Mouse (Mus musculus) heart, adult 2 months (tissue): Measurements from ENCODE around the gene Gps2.
"Not testable (repeated sequence)": the region's sequence is repeated elsewhere in the genome, so short reads cannot be mapped to it uniquely, and the experiment has no call there.

Experiments used
- CTCF ChIP-seq: fragments of 200-600 bp; IDR thresholded peaks from 2 replicates; pipeline ENCODE4 v1.8.1; 2022; ENCODE audit warnings: antibody characterized with exemption, mild to moderate bottlenecking, moderate library complexity
- EP300 ChIP-seq: fragments of 200-500 bp; IDR thresholded peaks from 2 replicates; pipeline ENCODE4 v1.6.1; 2011; ENCODE audit warnings: low read depth, low read length, control low read depth; ENCODE audit not compliant: insufficient read depth
- POLR2A ChIP-seq: fragments of 200-500 bp; IDR thresholded peaks from 2 replicates; pipeline ENCODE4 v1.6.1; 2011; ENCODE audit warnings: mild to moderate bottlenecking, low read depth, low read length, control low read depth; ENCODE audit not compliant: insufficient read depth

GRCm38 (mm10) chr11:69930176-69930575 lies 16.5 kb downstream of the Gps2 start:
- not testable (repeated sequence) for TF ChIP-seq CTCF, POLR2A, EP300
